Mouse (Mus musculus) lung, adult 2 months (tissue): ENCODE measurements around the gene Fam124a.

Experiments
- CTCF ChIP-seq: fragments of 200-500 bp; IDR thresholded peaks from 2 replicates; pipeline ENCODE4 v1.5.1; 2011; ENCODE audit warnings: mild to moderate bottlenecking, low read length, control low read depth; ENCODE audit not compliant: insufficient read depth
- POLR2A ChIP-seq: fragments of 200-500 bp; IDR thresholded peaks from 2 replicates; pipeline ENCODE4 v1.6.1; 2011; ENCODE audit warnings: low read depth, mild to moderate bottlenecking, control low read depth, low read length, borderline replicate concordance; ENCODE audit errors: extremely low read depth

DNA sequence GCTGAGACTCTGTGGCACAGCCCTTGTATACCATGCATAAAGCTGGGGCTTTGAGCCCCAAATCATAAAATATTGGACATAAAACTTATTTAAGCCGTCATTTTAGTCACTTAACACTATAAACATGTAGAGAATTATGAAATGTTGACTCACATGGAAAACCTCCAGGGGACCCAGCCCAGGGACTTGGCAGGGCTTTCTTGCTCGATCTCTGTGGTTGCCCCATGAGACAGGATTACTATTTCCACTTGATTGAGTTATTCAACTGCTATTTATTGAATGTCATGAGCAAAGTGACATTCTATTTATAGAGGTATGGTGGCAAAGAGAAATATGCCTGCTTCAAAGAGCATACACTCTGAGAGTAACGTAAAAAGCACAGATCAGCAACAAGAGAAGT lies 46.2 kb upstream of the Fam124a start:
- TF ChIP-seq POLR2A = no peak
- no peak for TF ChIP-seq CTCF
